Mouse (Mus musculus): ENCODE results near the gene Gbe1. TPM values are rescaled to one million over a fixed set of nuclear protein-coding genes. Genes with fewer than 3 reads are reported as not detected.

Gene Gbe1
- total RNA-seq (2012; rRNA removed): 2.6 and 4.4 TPM in 2 replicates

DNA sequence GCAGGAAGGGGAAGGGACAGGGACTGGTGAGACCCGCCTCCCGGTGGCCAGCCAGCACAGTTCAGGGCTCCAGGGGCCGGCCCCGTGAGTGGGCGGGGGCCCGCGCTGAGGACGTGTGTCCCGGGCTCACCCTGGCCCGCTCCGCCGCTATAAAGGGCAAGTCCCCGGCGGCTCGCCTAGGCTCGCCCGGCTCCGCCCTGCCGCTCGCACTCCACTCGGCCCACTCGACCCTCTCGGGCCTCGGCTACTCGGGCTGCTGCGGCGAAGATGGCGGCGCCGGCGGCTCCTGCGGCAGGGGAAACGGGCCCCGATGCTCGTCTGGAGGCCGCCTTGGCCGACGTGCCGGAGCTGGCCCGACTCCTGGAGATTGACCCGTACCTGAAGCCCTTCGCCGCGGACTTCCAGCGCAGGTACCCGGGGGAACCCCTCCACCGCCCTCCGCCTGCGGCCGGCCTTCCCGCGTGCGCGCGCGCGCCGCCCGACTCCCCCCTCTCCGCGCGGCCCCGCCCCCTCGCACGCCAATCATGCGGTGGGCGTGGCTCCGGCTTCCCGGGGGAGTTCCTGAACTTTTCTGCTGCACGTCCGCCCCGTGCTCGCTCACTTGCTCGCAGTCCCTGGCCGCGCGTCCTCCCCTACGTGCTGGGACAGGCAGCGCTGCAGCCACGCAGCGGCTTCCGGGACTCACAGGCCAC is at the start of gene Gbe1:
Gene Gbe1 (plus strand): TSS at position 64 of the 692 bp plus-strand sequence.
- in situ Hi-C loops (cut with MboI; ENCODE audit: low sequenced_read_pairs in 2 of 2, unreplicated experiment in 2 of 2): no loop called here
- no peaks in the 10 kb centered on the region for H3K36me3 ChIP-seq (ENCODE audit: control insufficient read depth, insufficient read depth, low read length, poor library complexity, severe bottlenecking)
- peak within 1 kb of the TSS; percentile 83 to 91 for H3K4me3 ChIP-seq (ENCODE audit: insufficient read depth in 1 of 2, low read depth in 1 of 2, low read length in 2 of 2, poor library complexity in 1 of 2, severe bottlenecking in 1 of 2)
- H3K27ac ChIP-seq (ENCODE audit: insufficient read depth, low read depth, low read length, poor library complexity, severe bottlenecking): peak within 1 kb of the TSS; percentile 59
- no peaks in the 10 kb centered on the region for H3K9me3 ChIP-seq (ENCODE audit: control insufficient read depth, insufficient read depth, low read depth, low read length)
- TF ChIP-seq MAFK (IDR thresholded peaks at IDR 0.05; ENCODE audit: insufficient read depth, low read depth, low read length) (no peak), CHD2 (IDR thresholded peaks at IDR 0.05; ENCODE audit: low read depth, low read length) (no peak), ZNF384 (IDR thresholded peaks at IDR 0.05; ENCODE audit: low read depth, low read length) (no peak), ZC3H11A (IDR thresholded peaks at IDR 0.05; ENCODE audit: borderline replicate concordance, low read depth, low read length) (peak; percentile 52), HCFC1 (IDR thresholded peaks at IDR 0.05; ENCODE audit: borderline replicate concordance, insufficient read depth, low read length) (peak; percentile 64; the same call in 1 of the 2 replicates)
- H3K9ac ChIP-seq (ENCODE audit: insufficient read depth, low read depth, low read length, poor library complexity, severe bottlenecking): peak within 1 kb of the TSS; percentile 98
- peak; percentile 63 for DNase-seq (ENCODE audit: low read depth, low spot score)
- no peaks in the 10 kb centered on the region for H3K4me1 ChIP-seq (ENCODE audit: control insufficient read depth in 2 of 2, insufficient read depth in 2 of 2, low read length in 2 of 2, poor library complexity in 1 of 2)

DNA sequence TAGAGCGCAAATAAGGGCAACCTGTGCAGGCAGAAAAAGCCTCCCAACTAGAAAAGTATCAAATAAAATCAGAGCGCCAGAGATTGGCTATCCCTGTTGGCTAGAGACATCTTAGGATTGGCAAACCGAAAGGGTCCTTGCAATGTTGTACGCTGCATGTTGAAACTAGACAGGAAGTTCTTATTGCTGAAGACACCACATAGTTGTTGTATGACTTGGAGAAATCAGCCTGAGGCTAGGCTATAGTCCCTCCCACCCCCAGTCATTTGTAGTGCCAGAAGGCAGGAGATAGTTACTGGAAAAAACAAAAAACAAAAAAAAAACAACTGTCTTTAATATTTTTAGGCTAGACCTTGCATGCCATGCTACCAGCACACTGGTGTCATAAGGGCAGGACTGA is 3.1 kb upstream of the Gbe1 start:
- in situ Hi-C loops (cut with MboI; ENCODE audit: low sequenced_read_pairs in 2 of 2, unreplicated experiment in 2 of 2): no loop called here

DNA sequence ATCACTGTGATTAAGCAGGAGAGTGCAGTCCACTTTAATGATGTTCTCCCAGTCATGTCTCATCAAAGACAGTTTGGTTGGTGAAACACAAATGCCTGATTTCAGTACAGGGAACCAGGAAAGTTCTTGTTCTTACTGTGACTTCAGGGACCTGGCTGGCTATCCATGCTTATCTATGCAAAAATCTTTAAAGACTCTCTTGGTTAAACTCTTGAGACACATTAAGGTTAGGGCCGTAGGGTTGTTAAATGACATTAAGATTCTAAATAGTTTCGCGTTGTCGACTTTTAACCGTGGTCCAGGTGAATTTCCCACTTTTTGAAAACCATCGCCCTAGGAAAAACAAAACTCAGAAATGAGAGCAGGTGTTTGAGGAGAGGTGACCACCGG is 258 bp upstream of the Gbe1 start:
- in situ Hi-C loops (cut with MboI; ENCODE audit: low sequenced_read_pairs in 2 of 2, unreplicated experiment in 2 of 2): no loop called here
- no peak overlapping the region for H3K27ac ChIP-seq (ENCODE audit: insufficient read depth, low read depth, low read length, poor library complexity, severe bottlenecking)
- no peaks in the 10 kb centered on the region for H3K9me3 ChIP-seq (ENCODE audit: control insufficient read depth, insufficient read depth, low read depth, low read length)
- no peaks in the 10 kb centered on the region for H3K4me1 ChIP-seq (ENCODE audit: control insufficient read depth in 2 of 2, insufficient read depth in 2 of 2, low read length in 2 of 2, poor library complexity in 1 of 2)
- no peaks in the 10 kb centered on the region for H3K36me3 ChIP-seq (ENCODE audit: control insufficient read depth, insufficient read depth, low read length, poor library complexity, severe bottlenecking)
- no peak for DNase-seq (ENCODE audit: low read depth, low spot score)
- peak overlapping the region; percentile 83 to 91 for H3K4me3 ChIP-seq (ENCODE audit: insufficient read depth in 1 of 2, low read depth in 1 of 2, low read length in 2 of 2, poor library complexity in 1 of 2, severe bottlenecking in 1 of 2)
- H3K9ac ChIP-seq (ENCODE audit: insufficient read depth, low read depth, low read length, poor library complexity, severe bottlenecking): peak overlapping the region; percentile 98
- TF ChIP-seq CHD2 (IDR thresholded peaks at IDR 0.05; ENCODE audit: low read depth, low read length): no peak
- TF ChIP-seq HCFC1 (IDR thresholded peaks at IDR 0.05; ENCODE audit: borderline replicate concordance, insufficient read depth, low read length): no peak
- no peak for TF ChIP-seq ZNF384 (IDR thresholded peaks at IDR 0.05; ENCODE audit: low read depth, low read length)
- no peak for TF ChIP-seq MAFK (IDR thresholded peaks at IDR 0.05; ENCODE audit: insufficient read depth, low read depth, low read length)
- TF ChIP-seq ZC3H11A (IDR thresholded peaks at IDR 0.05; ENCODE audit: borderline replicate concordance, low read depth, low read length): no peak

More for the DNA sequence above, 3.1 kb upstream of the Gbe1 start:
- Histone ChIP-seq H3K9ac (ENCODE audit: insufficient read depth, low read depth, low read length, poor library complexity, severe bottlenecking) (no peak overlapping the region), H3K9me3 (ENCODE audit: control insufficient read depth, insufficient read depth, low read depth, low read length) (no peaks in the 10 kb centered on the region), H3K4me1 (ENCODE audit: control insufficient read depth in 2 of 2, insufficient read depth in 2 of 2, low read length in 2 of 2, poor library complexity in 1 of 2) (no peaks in the 10 kb centered on the region), H3K4me3 (ENCODE audit: insufficient read depth in 1 of 2, low read depth in 1 of 2, low read length in 2 of 2, poor library complexity in 1 of 2, severe bottlenecking in 1 of 2) (no peak overlapping the region), H3K27ac (ENCODE audit: insufficient read depth, low read depth, low read length, poor library complexity, severe bottlenecking) (no peak overlapping the region), H3K36me3 (ENCODE audit: control insufficient read depth, insufficient read depth, low read length, poor library complexity, severe bottlenecking) (no peaks in the 10 kb centered on the region)
- no peak for DNase-seq (ENCODE audit: low read depth, low spot score)
- TF ChIP-seq ZNF384 (IDR thresholded peaks at IDR 0.05; ENCODE audit: low read depth, low read length) (no peak), HCFC1 (IDR thresholded peaks at IDR 0.05; ENCODE audit: borderline replicate concordance, insufficient read depth, low read length) (no peak), MAFK (IDR thresholded peaks at IDR 0.05; ENCODE audit: insufficient read depth, low read depth, low read length) (no peak), ZC3H11A (IDR thresholded peaks at IDR 0.05; ENCODE audit: borderline replicate concordance, low read depth, low read length) (no peak), CHD2 (IDR thresholded peaks at IDR 0.05; ENCODE audit: low read depth, low read length) (no peak)

DNA sequence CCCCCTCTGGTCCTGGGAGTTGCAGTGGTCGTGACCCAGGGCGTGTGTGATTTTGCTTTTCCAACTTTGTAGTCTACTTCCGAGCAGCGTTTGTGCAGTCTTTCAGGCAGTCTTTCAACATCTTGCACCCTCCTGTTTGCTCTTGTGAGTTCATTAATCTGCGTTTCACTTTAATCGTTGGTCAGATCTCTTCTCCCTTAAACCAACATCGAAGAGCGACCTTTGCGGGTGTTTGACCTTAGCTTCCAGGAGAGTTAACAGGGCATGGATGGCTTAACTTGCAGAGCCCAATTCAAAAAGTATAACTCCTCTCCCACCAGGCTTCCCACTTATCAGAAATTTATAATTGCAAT is 805 bp downstream of the Gbe1 start:
- in situ Hi-C loops (cut with MboI; ENCODE audit: low sequenced_read_pairs in 2 of 2, unreplicated experiment in 2 of 2): no loop called here
- Histone ChIP-seq H3K4me3 (ENCODE audit: insufficient read depth in 1 of 2, low read depth in 1 of 2, low read length in 2 of 2, poor library complexity in 1 of 2, severe bottlenecking in 1 of 2) (peak overlapping the region; percentile 69 to 91), H3K27ac (ENCODE audit: insufficient read depth, low read depth, low read length, poor library complexity, severe bottlenecking) (no peak overlapping the region), H3K9ac (ENCODE audit: insufficient read depth, low read depth, low read length, poor library complexity, severe bottlenecking) (peak overlapping the region; percentile 67), H3K4me1 (ENCODE audit: control insufficient read depth in 2 of 2, insufficient read depth in 2 of 2, low read length in 2 of 2, poor library complexity in 1 of 2) (no peaks in the 10 kb centered on the region), H3K9me3 (ENCODE audit: control insufficient read depth, insufficient read depth, low read depth, low read length) (no peaks in the 10 kb centered on the region), H3K36me3 (ENCODE audit: control insufficient read depth, insufficient read depth, low read length, poor library complexity, severe bottlenecking) (no peaks in the 10 kb centered on the region)
- TF ChIP-seq CHD2 (IDR thresholded peaks at IDR 0.05; ENCODE audit: low read depth, low read length) (no peak), HCFC1 (IDR thresholded peaks at IDR 0.05; ENCODE audit: borderline replicate concordance, insufficient read depth, low read length) (no peak), ZC3H11A (IDR thresholded peaks at IDR 0.05; ENCODE audit: borderline replicate concordance, low read depth, low read length) (no peak), ZNF384 (IDR thresholded peaks at IDR 0.05; ENCODE audit: low read depth, low read length) (no peak), MAFK (IDR thresholded peaks at IDR 0.05; ENCODE audit: insufficient read depth, low read depth, low read length) (no peak)
- DNase-seq (ENCODE audit: low read depth, low spot score): no peak
